Mouse (Mus musculus) adrenal gland, postnatal 36 days (tissue): ENCODE measurements around the gene H2-Eb1. TPM values are rescaled to one million over a fixed set of nuclear protein-coding genes. Genes with fewer than 3 reads are reported as not detected.

Source experiments
- DNase-seq, 2 experiments: peaks; one replicate each; pipeline ENCODE4 v3.0.0; 2021; ENCODE audit warnings: mixed read lengths in 1 of 2
- long read RNA-seq, 2 experiments: library from polyadenylated mRNA; stranded (forward); transcript quantifications; one replicate each; pipeline ENCODE4 v2.0.0; 2021; ENCODE audit warnings: borderline sequencing depth in 2 of 2
- total RNA-seq, 2 experiments: library from RNA; stranded (reverse); gene quantifications; 2 replicates each; pipeline ENCODE4 v1.2.3; 2021

H2-Eb1 gene
- total RNA-seq, result 10 to 100 TPM; 52.3 to 94.3 TPM
- long read RNA-seq, experiment 1, transcript H2-Eb1-203 (6 exons, 1,669 nt), result major isoform, 46 of 52 reads
- long read RNA-seq, experiment 1, partial matches to known transcripts, result 2 of 52 reads
- long read RNA-seq, experiment 1, other reads (novel, unspliced or antisense), result 4 of 52 reads
- long read RNA-seq, experiment 2, transcript H2-Eb1-203 (6 exons, 1,669 nt), result major isoform, 36 of 42 reads
- long read RNA-seq, experiment 2, partial matches to known transcripts, result 2 of 42 reads
- long read RNA-seq, experiment 2, other reads (novel, unspliced or antisense), result 3 of 42 reads

DNA sequence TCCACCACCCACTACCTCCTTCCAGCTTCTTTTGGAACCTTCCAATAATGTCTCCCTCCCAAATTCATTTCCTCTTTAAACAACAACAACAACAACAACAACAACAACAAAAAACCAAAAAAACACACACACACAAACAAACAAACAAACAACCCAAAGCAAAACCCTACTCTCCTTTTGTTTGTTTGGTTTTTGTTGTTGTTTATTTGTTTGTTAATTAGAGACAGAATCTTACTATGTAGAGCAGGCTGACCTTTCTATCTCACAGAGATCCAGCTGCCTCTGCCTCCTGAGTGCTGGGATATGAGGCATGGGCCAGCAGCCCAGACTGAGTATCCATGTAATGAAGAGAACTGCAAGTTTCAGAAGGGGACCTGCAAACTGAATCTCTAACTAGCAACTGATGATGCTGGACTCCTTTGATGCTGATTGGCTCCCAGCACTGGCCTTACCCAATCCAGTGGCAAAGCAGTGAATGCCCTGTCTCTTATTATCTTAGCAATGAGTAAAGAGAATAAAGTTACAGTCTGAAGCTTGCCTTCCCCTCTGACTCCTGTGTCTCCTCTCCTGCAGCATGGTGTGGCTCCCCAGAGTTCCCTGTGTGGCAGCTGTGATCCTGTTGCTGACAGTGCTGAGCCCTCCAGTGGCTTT, at the start of gene H2-Eb1:
H2-Eb1 (plus strand) TSS at position 488 of the 651 bp plus-strand sequence.
- DNase-seq, result peak; percentile 81 to 86

- no peak for DNase-seq
Observed at GRCm38 (mm10) chr17:34256501-34256900, 49.2 kb upstream of the H2-Eb1 start.

- peak; percentile 79 to 83 for DNase-seq
Observed at GRCm38 (mm10) chr17:34257594-34258375, 47.9 kb upstream of the H2-Eb1 start, which contains the start of gene H2-Ab1. Gene H2-Ab1, plus strand, starts transcription at chr17:34257689.

- no peak for DNase-seq
Observed at GRCm38 (mm10) chr17:34260551-34260950, 45.1 kb upstream of the H2-Eb1 start.

DNA sequence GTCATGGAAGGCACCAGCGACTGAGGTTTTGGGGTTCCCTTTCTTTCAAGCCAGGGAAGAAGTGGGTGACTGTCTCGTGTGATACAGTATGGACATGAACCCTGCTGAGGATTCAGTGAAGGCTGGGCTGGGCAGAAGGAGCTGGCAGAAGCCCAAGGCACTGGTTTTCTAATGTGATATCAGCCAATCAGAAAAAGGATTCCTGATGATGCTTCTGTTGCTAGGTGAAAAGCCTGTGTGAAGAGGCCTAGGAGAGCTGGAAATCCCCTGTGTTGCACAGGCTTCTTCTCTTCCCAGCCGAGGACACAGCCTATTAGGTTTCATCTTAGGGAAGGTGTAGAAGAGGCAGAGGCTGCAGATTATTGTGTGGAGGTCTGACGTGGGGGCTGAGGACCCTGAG, 44.2 kb upstream of the H2-Eb1 start:
- DNase-seq, result peak; percentile 59 to 77

DNA sequence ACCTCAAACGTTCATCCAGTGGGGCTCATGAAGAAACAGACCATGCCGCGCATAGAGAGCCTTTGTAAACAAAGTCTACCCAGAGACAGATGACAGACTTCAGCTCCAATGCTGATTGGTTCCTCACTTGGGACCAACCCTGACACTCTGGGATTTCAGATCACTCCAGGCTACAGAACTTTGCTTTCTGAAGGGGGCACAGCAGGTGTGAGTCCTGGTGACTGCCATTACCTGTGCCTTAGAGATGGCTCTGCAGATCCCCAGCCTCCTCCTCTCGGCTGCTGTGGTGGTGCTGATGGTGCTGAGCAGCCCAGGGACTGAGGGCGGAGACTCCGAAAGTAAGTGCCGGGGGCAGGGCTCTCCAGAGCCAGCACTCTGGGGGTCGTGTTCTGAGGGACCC, 42.6 kb upstream of the H2-Eb1 start:
- peak; percentile 59 to 71 for DNase-seq

DNA sequence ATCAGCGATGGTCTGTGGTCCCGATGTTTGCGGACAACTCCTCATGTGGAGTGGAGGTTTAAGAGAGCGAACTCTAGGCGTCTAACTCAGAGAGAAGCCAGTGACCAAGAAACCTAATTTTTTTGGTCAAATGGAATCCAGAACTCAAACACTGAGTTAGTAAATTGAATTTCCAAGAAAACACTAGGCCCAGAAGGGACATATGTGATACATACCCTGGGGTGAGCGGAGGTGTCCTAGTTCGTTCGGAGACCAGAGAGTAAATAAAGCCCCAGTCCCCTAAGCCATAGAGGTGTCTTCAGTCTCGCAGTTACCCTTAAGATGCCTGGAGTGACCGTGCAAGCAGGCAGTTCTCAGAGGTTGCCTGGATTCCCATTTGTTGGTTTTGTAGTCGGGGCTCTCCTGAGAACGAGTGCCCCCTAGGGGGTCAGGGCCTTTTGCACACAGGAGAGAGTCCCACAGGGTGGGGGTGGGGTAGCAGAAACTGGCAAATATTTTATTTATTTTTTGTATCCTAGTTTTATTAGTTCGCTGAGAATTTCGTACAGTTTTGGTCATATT, 41.8 kb upstream of the H2-Eb1 start:
- DNase-seq, result peak in 1 of 2 experiments; percentile 29

GRCm38 (mm10) chr17:34264452-34265351, 41.0 kb upstream of the H2-Eb1 start:
- peak in 1 of 2 experiments; percentile 8 for DNase-seq

DNA sequence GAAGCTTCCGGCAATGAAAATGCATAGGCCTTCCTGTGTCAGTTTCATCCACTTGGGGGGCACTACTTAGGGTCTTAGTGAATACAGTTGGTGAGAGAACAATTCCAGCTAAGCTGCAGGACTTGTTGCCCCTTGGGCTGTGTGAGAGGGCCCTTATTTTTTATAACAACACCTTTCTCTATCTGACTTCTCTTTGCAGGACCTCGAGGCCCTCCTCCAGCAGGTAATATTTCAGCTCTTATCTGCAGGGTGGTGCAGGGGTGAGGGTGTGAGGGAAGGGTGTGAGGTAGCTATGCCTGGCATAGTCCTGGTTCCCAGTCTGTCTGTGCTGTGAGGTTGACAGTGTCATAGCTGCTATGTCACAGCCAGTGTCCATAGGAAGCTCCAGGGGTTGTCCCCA, 37.4 kb upstream of the H2-Eb1 start:
- no peak for DNase-seq

DNA sequence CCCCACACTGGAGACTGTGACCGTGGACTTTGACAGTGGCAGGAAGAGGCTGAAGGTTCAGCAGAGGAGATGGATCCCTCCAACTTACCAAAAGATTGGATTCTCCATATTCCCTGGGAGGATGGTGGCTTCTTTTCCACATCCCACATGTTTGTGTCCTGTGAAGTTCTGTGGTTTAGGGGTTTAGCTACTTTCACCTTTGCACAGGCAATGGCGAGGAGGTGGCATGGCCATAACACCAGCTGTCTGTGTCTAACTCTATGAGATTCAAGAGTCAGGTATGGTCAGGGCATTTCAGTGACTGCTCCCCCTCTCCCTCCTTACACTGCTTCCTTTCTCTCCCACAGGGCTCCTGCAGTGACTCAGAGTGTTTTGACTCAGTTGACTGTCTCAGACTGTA, 36.9 kb upstream of the H2-Eb1 start:
- no peak for DNase-seq

- DNase-seq, result no peak
Observed at GRCm38 (mm10) chr17:34269817-34270216, 35.9 kb upstream of the H2-Eb1 start.

- no peak for DNase-seq
Observed at GRCm38 (mm10) chr17:34270230-34270629, 35.4 kb upstream of the H2-Eb1 start.

DNA sequence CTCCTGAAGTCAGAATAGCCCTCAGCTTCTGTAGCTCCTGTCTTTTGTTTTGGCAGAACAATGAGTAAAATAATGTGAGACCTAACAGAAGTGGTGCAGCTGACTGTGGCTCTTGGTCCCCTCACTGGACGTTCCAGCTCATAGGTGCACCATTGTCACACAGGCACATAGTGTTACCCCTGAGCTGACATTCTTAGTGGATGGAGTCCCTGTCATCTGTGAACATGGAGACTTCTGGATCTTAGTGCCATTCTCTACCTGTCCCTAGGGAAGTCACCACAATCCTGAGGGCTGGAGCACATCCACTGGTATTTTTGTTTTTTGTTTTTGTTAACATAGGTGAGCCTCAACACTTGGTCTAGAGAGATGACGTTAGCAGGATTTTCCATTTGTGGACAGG, 34.7 kb upstream of the H2-Eb1 start:
- no peak for DNase-seq

DNA sequence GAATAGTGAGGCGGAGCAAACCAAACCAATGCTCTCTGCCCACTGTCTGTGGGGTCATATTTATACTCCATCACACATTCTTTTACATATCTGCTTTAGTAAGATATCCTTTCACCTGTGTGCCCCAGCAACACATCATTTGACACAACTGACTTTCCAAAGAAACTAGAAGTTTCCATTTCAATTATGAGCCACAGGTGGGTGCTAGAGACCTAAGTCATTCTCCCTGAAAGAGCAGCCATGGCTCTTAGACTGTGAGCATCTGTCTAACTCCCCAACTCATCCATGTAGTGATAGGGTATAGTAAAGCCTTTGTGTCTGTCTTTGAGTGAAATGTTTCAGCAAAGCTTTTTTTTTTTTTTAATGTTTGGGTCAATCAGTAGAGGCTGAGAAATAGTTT, 33.6 kb upstream of the H2-Eb1 start:
- no peak for DNase-seq

- no peak for DNase-seq
Observed at GRCm38 (mm10) chr17:34280499-34281038, 25.1 kb upstream of the H2-Eb1 start.

- DNase-seq, result no peak
Observed at GRCm38 (mm10) chr17:34281836-34282235, 23.8 kb upstream of the H2-Eb1 start.

- no peak for DNase-seq
Observed at GRCm38 (mm10) chr17:34285371-34285770, 20.3 kb upstream of the H2-Eb1 start.

DNA sequence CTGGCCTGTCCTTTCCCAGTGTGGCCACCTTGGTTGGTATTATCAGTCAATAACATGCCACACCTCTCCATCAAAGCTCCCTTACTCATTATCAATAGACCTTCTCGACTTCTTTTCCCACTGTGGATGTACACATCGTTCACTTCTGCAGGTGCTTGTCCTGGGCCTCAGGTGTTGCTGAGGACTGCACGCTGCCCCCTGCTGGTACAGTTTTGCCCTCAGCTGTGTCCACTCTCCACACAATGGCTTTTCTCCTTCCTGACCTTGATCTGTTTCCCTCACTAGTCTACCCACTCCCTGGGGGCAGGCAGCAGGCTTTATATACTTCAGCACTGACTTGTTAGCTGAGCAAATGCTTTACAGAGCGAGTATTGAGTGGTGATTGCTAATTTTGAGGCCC, 19.8 kb upstream of the H2-Eb1 start:
- peak; percentile 33 to 69 for DNase-seq

DNA sequence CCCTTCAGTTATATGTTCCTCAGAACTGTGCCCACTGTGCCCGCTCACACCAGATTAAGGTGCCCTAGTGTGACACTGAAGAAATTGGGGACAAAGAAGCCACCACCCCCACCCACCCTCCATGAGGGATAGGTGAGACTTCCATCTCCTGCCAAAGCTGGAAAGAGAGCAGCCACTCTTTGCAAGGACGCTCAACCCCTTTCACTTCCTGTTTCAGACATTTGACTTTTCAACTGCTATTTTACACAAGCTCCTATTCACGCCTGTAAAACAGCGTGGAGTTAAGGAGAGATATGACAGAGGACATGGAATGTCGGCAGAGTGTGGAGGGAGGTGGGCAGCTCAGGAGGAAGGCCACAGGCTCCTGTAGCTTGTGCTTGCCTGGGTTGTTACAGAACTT, 19.2 kb upstream of the H2-Eb1 start:
- no peak for DNase-seq

DNA sequence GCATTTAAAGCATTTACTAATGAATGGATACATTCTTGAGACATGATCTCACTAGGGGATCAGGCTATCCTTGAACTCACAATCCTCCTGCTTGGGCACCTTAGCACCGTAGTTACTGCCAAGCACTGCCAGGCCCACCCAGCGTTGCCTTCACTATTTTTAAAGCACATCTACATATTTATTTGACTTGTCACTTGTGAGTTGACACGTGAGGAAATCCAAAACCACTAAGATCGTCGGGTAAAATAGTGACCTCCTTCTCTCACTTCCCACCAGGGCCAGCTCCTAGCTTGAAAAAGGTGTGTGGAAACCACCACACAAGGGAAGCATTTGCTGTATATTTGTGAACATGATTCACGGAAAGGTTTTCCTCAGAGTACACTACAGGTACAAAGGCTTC, 18.7 kb upstream of the H2-Eb1 start:
- DNase-seq, result no peak

- DNase-seq, result peak; percentile 81 to 83
Observed at GRCm38 (mm10) chr17:34287648-34288047, 18.0 kb upstream of the H2-Eb1 start, which contains the start of gene H2-Aa. Gene H2-Aa, minus strand, starts transcription at chr17:34287823.
